Mouse (Mus musculus): ENCODE measurements around the gene Dnajb1.

Gene Dnajb1

DNA sequence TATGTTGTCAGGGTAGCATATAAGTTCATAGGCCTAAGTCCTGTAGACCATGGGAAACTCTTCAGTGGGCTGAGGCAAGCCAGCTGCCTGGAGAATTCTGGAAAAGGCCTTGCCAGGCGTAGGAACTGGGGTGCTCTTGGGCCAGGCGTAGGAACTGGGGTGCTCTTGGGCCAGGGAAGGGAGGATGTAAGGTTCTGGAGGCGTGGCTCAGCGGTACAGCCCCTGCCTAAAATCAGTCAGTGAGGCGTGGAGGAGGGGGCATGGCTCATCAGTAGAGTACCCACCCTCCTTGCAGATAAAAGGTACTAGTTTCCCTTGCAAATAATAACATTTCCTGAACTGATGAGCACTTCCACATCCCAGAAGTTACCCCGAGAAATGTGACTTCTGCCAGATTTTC is 46.7 kb downstream of the Dnajb1 start:
- DNase-seq (ENCODE audit: low read depth, low spot score): no peak

DNA sequence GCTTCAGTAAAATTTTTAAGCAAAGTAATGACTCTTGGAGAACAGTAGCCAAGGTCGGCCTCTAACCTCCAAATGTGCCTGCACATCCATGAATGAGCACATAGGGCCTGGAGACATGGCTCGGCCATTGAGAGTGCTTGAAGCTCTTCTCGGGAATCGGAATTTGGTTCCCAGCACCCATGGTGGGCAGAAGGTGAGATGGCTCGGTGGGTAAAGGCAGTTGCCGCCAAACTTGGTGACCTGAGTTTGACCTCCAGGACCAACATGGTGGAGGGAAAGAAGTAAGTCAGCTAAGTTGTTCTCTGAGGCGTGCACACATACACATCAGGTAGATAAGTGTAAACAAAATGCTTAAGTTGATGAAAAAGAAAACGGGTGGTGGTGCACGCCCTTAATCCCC is 48.0 kb downstream of the Dnajb1 start:
- DNase-seq (ENCODE audit: low read depth, low spot score): no peak

DNA sequence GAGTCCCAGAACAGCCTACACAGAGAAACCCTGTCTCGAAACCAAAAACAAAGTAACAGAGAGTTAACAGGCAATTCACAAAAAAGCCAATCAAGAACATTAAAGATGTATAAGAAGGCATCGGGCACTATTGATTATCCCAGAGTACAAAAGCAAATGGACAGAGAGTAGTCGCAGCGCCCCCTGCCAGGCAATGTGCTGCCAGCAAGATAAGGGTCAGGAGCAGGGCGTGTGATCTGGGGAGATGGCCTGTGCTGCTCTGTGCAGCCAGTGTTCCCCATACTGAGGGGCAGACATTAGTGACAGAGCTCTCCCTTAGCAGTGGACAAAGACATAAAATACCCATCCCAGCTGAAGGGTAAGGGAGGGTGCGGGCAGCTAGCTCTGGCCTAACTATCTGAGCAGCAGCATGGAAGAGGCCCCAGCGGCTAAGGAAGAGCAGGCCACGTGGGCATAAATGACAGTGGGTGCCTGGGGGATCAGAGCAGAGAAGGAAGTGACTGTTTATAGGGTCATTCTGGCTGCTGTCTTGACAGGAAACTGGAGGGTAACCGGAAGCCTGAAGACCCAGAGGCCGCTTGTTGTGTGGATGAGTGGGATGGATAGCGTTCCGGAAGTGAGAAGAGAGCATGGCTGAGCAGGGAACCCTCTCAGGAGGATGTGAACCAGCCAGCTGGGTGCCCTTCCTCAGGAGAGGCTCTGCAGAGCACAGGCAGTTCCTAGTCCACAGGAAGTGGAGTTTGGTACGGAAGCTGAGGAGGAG is 48.7 kb downstream of the Dnajb1 start:
- DNase-seq (ENCODE audit: low read depth, low spot score): no peak

DNA sequence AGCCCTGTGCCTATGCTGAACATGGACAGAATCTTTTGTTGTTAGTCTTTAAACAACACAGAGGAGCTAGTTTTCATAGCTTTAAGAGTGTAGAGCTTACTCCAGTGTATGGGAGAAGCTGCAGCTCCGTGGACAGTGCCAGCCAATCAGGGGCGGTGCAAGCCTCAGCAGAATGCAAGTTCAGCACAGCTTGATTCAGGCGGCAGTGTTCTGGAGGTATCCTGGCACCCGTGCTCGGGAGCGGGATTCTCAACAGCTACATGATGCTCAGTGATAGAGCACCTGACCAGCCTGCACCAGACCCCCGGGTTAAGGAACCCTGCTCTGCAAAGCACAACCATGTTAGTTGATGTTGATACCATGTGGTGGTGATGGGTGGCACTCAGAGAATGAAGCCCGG is 52.6 kb downstream of the Dnajb1 start:
- no peak for DNase-seq (ENCODE audit: low read depth, low spot score)

DNA sequence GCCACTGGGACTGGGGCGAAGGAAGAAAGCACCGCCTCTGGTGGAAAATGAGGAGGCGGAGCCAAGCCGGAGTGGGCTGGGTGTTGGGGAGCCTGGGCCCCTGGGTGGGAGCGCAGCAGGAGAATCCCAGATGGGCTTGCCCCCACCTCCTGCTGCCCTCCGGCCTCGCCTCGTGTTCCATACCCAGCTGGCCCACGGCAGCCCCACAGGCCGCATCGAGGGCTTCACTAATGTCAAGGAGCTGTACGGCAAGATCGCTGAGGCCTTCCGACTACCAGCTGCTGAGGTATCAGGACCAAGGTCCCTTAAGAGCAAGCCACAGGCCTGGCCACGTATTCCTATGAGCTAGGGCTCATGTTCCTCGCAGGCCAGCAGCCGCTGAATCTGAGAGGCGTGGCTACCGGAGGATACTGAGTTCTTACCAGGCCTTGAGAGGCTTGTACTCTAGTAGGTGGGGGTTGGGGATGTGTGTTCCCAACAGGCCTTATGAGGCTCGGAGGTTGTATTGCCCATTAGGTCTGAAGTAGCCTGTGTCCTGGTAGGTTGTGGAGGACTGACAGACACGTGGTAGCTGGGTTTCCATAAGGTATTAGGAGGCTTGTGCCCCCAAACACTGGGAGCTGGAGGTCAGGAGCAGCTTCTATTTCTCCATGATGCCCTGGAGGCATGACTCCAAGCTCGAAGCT is 53.1 kb downstream of the Dnajb1 start:
- no peak for DNase-seq (ENCODE audit: low read depth, low spot score)

Data from retina, postnatal 7 days (tissue).